Mouse (Mus musculus) hematopoietic stem cell, adult 5-6 weeks (primary cell): ENCODE measurements around the gene Wdr82. TPM values are rescaled to one million over a fixed set of nuclear protein-coding genes. Genes with fewer than 3 reads are reported as not detected.

Experiments used
- ATAC-seq, 2 experiments: fragments of 125-278 bp in 1 of 2; replicated peaks in 1 of 2; 2 replicates each; pipeline ENCODE4 v1.8.0; 2016 to 2017; ENCODE audit warnings: inconsistent platforms in 2 of 2, mild to moderate bottlenecking in 2 of 2, moderate number of reproducible peaks in 2 of 2, low read depth in 1 of 2, moderate TSS enrichment in 1 of 2; ENCODE audit not compliant: low FRiP score in 2 of 2, poor library complexity in 2 of 2, severe bottlenecking in 2 of 2, insufficient read depth in 1 of 2, low TSS enrichment in 1 of 2
- total RNA-seq: library from RNA; stranded (forward); fragments of 172-1452, 232-1000 nt; gene quantifications from 2 replicates; pipeline ENCODE4 v1.2.3, GENCODE M21; 2017

Gene Wdr82
- total RNA-seq: 88.3 and 101 TPM in 2 replicates

GRCm38 (mm10) chr9:106170556-106171345 is at the start of gene Wdr82:
Gene Wdr82, plus strand, starts transcription at chr9:106170928.
- ATAC-seq: peak; percentile 69 to 85

GRCm38 (mm10) chr9:106123599-106123998 is 47.1 kb upstream of the Wdr82 start:
- peak in 1 of 2 experiments; percentile 53; a peak in 1 of 4 replicates for ATAC-seq

GRCm38 (mm10) chr9:106126786-106127251 is 43.9 kb upstream of the Wdr82 start:
- no peak for ATAC-seq

- no peak for ATAC-seq
These were observed 41.7 kb upstream of the Wdr82 start for GRCm38 (mm10) chr9:106129072-106129471.

GRCm38 (mm10) chr9:106130250-106130649 is 40.5 kb upstream of the Wdr82 start:
- ATAC-seq: no peak

GRCm38 (mm10) chr9:106137671-106138216 is 33.0 kb upstream of the Wdr82 start:
- ATAC-seq: 0 out of 4 replicates have a peak, but pooled peaks have one; percentile 12 to 21

GRCm38 (mm10) chr9:106139763-106140162 is 31.0 kb upstream of the Wdr82 start:
- no peak for ATAC-seq

- no peak for ATAC-seq
These were observed 28.8 kb upstream of the Wdr82 start for GRCm38 (mm10) chr9:106141955-106142354.

GRCm38 (mm10) chr9:106144176-106144575 is 26.6 kb upstream of the Wdr82 start:
- no peak for ATAC-seq

GRCm38 (mm10) chr9:106145582-106145981 is 25.1 kb upstream of the Wdr82 start:
- no peak for ATAC-seq

- peak; percentile 65 to 73; a peak in 3 of 4 replicates for ATAC-seq
These were observed 23.4 kb upstream of the Wdr82 start for GRCm38 (mm10) chr9:106147281-106147680.

- ATAC-seq: no peak; a peak in 1 of 4 replicates
These were observed 22.8 kb upstream of the Wdr82 start for GRCm38 (mm10) chr9:106147851-106148431.

GRCm38 (mm10) chr9:106148541-106149398 is 22.0 kb upstream of the Wdr82 start:
- ATAC-seq: peak; percentile 37 to 48

GRCm38 (mm10) chr9:106149399-106149754 is 21.4 kb upstream of the Wdr82 start:
- ATAC-seq: no peak

GRCm38 (mm10) chr9:106154106-106154505 is 16.6 kb upstream of the Wdr82 start:
- no peak for ATAC-seq

- peak; percentile 31 to 33; a peak in 1 of 4 replicates for ATAC-seq
These were observed 14.3 kb upstream of the Wdr82 start for GRCm38 (mm10) chr9:106156419-106156818.

- ATAC-seq: no peak
These were observed 13.7 kb upstream of the Wdr82 start for GRCm38 (mm10) chr9:106156921-106157622.
